Mouse (Mus musculus) G1E (cell line): ENCODE measurements at regions not wholly inside any gene's neighbourhood (a gene's known extent, or its start where the extent isn't known, plus 50 kb on each side); places are given as distances from the start of the nearest gene placed in this dataset.

Source experiments
- ATAC-seq: 2 replicates; pipeline ENCODE4 v1.8.0; 2016; ENCODE audit warnings: mild to moderate bottlenecking; ENCODE audit not compliant: insufficient number of reproducible peaks, poor library complexity, low FRiP score, severe bottlenecking; ENCODE audit errors: extremely low read depth
- DNase-seq: peaks from one replicate; pipeline ENCODE4 v3.0.0; 2012; ENCODE audit warnings: low spot score
- H3K27me3 ChIP-seq: 2 replicates; pipeline ENCODE4 v1.6.1; 2012; ENCODE audit warnings: mild to moderate bottlenecking, low read length, inconsistent platforms; ENCODE audit not compliant: insufficient read depth
- H3K36me3 ChIP-seq: replicated peaks from 2 replicates; pipeline ENCODE3; 2012; ENCODE audit warnings: mild to moderate bottlenecking, inconsistent platforms
- H3K4me1 ChIP-seq: 2 replicates; pipeline ENCODE4 v1.6.1; 2012; ENCODE audit warnings: low read depth, low read length, inconsistent platforms, mixed read lengths; ENCODE audit not compliant: insufficient read depth
- H3K4me3 ChIP-seq: 2 replicates; pipeline ENCODE4 v1.5.1; 2012; ENCODE audit warnings: low read depth, mild to moderate bottlenecking, inconsistent platforms, low read length, moderate library complexity, mixed read lengths
- H3K9me3 ChIP-seq: replicated peaks from 2 replicates; pipeline ENCODE4 v1.6.1; 2012; ENCODE audit warnings: inconsistent platforms
- CTCF ChIP-seq: IDR thresholded peaks from 2 replicates; pipeline ENCODE4 v1.5.1; 2012; ENCODE audit warnings: low read depth, low read length, inconsistent platforms, mixed read lengths
- GATA1 ChIP-seq: IDR thresholded peaks from 2 replicates; pipeline ENCODE4 v1.6.1; 2012; ENCODE audit warnings: borderline replicate concordance, low read length, inconsistent platforms, mixed read lengths
- GATA2 ChIP-seq: IDR thresholded peaks from 2 replicates; pipeline ENCODE4 v1.6.1; 2012; ENCODE audit warnings: low read depth, low read length, inconsistent platforms, borderline replicate concordance
- POLR2AphosphoS5 ChIP-seq: IDR thresholded peaks from 2 replicates; pipeline ENCODE4 v1.6.1; 2012; ENCODE audit warnings: low read depth, low read length, inconsistent platforms; ENCODE audit not compliant: insufficient replicate concordance
- TAL1 ChIP-seq: conservative IDR thresholded peaks from 2 replicates; pipeline ENCODE4 v1.6.1; 2012; ENCODE audit warnings: low read depth, low read length, inconsistent platforms, mixed read lengths

GRCm38 (mm10) chr14:76658952-76659502, 102.3 kb upstream of the Serp2 start:
- Histone ChIP-seq H3K27me3 (no peaks in the 10 kb centered on the region), H3K36me3 (no peaks in the 10 kb centered on the region), H3K4me3 (no peak overlapping the region), H3K4me1 (no peaks in the 10 kb centered on the region), H3K9me3 (peaks cover 15% of the 10 kb centered on the region)
- ATAC-seq (no peak), DNase-seq (no peak)
- TF ChIP-seq GATA1 (no peak), POLR2AphosphoS5 (no peak), GATA2 (no peak), CTCF (no peak), TAL1 (no peak)

GRCm38 (mm10) chr14:76657784-76658610, 101.3 kb upstream of the Serp2 start:
- DNase-seq (no peak), ATAC-seq (no peak)
- peaks cover 15% of the 10 kb centered on the region for H3K9me3 ChIP-seq
- no peak overlapping the region for H3K4me3 ChIP-seq
- TF ChIP-seq GATA1: no peak
- no peak for TF ChIP-seq TAL1
- TF ChIP-seq GATA2: no peak
- no peak for TF ChIP-seq CTCF
- no peak for TF ChIP-seq POLR2AphosphoS5
- H3K4me1 ChIP-seq: no peaks in the 10 kb centered on the region
- no peaks in the 10 kb centered on the region for H3K36me3 ChIP-seq
- H3K27me3 ChIP-seq: no peaks in the 10 kb centered on the region

- Histone ChIP-seq H3K27me3 (no peaks in the 10 kb centered on the region), H3K4me3 (no peak overlapping the region), H3K36me3 (no peaks in the 10 kb centered on the region), H3K9me3 (peaks cover 17% of the 10 kb centered on the region), H3K4me1 (no peaks in the 10 kb centered on the region)
- TF ChIP-seq POLR2AphosphoS5 (no peak), GATA1 (no peak), CTCF (no peak), GATA2 (no peak), TAL1 (no peak)
- ATAC-seq (no peak), DNase-seq (no peak)
These were observed 100.7 kb upstream of the Serp2 start for GRCm38 (mm10) chr14:76657375-76657774.

GRCm38 (mm10) chr14:76652356-76653126, 95.9 kb upstream of the Serp2 start:
- H3K27me3 ChIP-seq: no peaks in the 10 kb centered on the region
- H3K4me1 ChIP-seq: no peaks in the 10 kb centered on the region
- ATAC-seq (no peak), DNase-seq (no peak)
- no peak overlapping the region for H3K4me3 ChIP-seq
- no peaks in the 10 kb centered on the region for H3K36me3 ChIP-seq
- TF ChIP-seq POLR2AphosphoS5: no peak
- TF ChIP-seq GATA2: no peak
- TF ChIP-seq CTCF: no peak
- no peak for TF ChIP-seq TAL1
- TF ChIP-seq GATA1: no peak
- peaks cover 11% of the 10 kb centered on the region for H3K9me3 ChIP-seq

GRCm38 (mm10) chr14:76651096-76651495, 94.4 kb upstream of the Serp2 start:
- no peak for DNase-seq

GRCm38 (mm10) chr14:76649927-76650326, 93.2 kb upstream of the Serp2 start:
- Histone ChIP-seq H3K27me3 (no peaks in the 10 kb centered on the region), H3K36me3 (no peaks in the 10 kb centered on the region), H3K4me3 (no peak overlapping the region), H3K4me1 (no peaks in the 10 kb centered on the region), H3K9me3 (peaks cover 8% of the 10 kb centered on the region)
- ATAC-seq (no peak), DNase-seq (no peak)
- no peak for TF ChIP-seq POLR2AphosphoS5
- TF ChIP-seq TAL1: no peak
- no peak for TF ChIP-seq GATA1
- TF ChIP-seq GATA2: no peak
- TF ChIP-seq CTCF: no peak

More at GRCm38 (mm10) chr14:76651096-76651495, 94.4 kb upstream of the Serp2 start:
- no peak for ATAC-seq
- Histone ChIP-seq H3K4me1 (no peaks in the 10 kb centered on the region), H3K4me3 (no peak overlapping the region), H3K36me3 (no peaks in the 10 kb centered on the region), H3K27me3 (no peaks in the 10 kb centered on the region), H3K9me3 (peaks cover 10% of the 10 kb centered on the region)
- TF ChIP-seq TAL1: no peak
- TF ChIP-seq CTCF: no peak
- no peak for TF ChIP-seq GATA2
- TF ChIP-seq GATA1: no peak
- TF ChIP-seq POLR2AphosphoS5: no peak
